In the genomic region with DNA sequence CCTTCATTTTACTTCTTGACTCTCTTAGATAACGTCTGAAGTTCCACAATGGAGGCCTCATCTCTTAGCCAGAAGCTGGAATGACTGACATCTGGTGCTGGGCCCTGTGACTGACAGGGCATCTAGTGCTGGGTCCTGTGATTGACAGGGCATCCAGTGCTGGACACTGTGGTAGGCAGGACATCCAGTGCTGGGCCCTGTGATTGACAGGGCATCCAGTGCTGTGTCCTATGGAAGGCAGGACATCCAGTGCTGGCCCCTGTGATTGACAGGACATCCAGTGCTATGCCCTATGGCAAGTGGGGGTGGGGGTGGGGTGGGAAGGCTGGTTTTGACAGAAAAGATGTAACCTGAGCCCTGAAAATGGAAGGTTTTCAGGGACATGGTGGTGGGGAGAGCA, we compare ENCODE assay signal across 13 mouse cellular contexts. TPM values are rescaled to one million over a fixed set of nuclear protein-coding genes. Genes with fewer than 3 reads are reported as not detected.
DNase-seq lines count a peak whose midpoint lies in the region; ATAC-seq and TF ChIP-seq lines count a peak whose summit lies in the region.
"Had no signal": no experiment of that assay in that cellular context is flagged by ENCODE, and none has a peak within 500 bp of the region (broad histone marks: within the 10 kb centered on the region; RNA-seq: fewer than 3 reads in every experiment).

No protein-coding gene starts in this region.

- 88% methylated on average over 1 of the region's 1 CpGs for WGBS in hindbrain, embryonic 11.5 days
- WGBS in hindbrain, postnatal 0 days, result 77% methylated on average over 1 of the region's 1 CpGs
- WGBS in midbrain, embryonic 13.5 days, result 89% methylated on average over 1 of the region's 1 CpGs
- WGBS in midbrain, embryonic 15.5 days, result 89% methylated on average over 1 of the region's 1 CpGs
- 90% methylated on average over 1 of the region's 1 CpGs for WGBS in limb, embryonic 12.5 days
- WGBS in stomach, embryonic 15.5 days, result 88% methylated on average over 1 of the region's 1 CpGs

- no peak overlapping the region for H3K9ac ChIP-seq in hindbrain, embryonic 11.5 days (ENCODE audit: low read depth, low read length)
- H3K9ac ChIP-seq in hindbrain, postnatal 0 days (replicated peaks; ENCODE audit: low read length), result no peak overlapping the region
- H3K9ac ChIP-seq in midbrain, embryonic 13.5 days (replicated peaks), result no peak overlapping the region
- H3K9ac ChIP-seq in midbrain, embryonic 15.5 days, result no peak overlapping the region
- H3K9ac ChIP-seq in limb, embryonic 12.5 days (replicated peaks), result no peak overlapping the region
- H3K9ac ChIP-seq in stomach, embryonic 15.5 days, result no peak overlapping the region
- H3K9ac ChIP-seq: neural tube, embryonic 12.5 days had no signal

- H3K27me3 ChIP-seq in hindbrain, embryonic 11.5 days (ENCODE audit: control insufficient read depth, insufficient read depth, low read length), result no peaks in the 10 kb centered on the region
- H3K27me3 ChIP-seq in hindbrain, postnatal 0 days (ENCODE audit: insufficient read depth, low read length), result no peaks in the 10 kb centered on the region
- no peaks in the 10 kb centered on the region for H3K27me3 ChIP-seq in midbrain, embryonic 13.5 days
- no peaks in the 10 kb centered on the region for H3K27me3 ChIP-seq in midbrain, embryonic 15.5 days (replicated peaks)
- H3K27me3 ChIP-seq in limb, embryonic 12.5 days, result no peaks in the 10 kb centered on the region
- no peaks in the 10 kb centered on the region for H3K27me3 ChIP-seq in stomach, embryonic 15.5 days (replicated peaks)
- H3K27me3 ChIP-seq: neural tube, embryonic 12.5 days had no signal

- TF ChIP-seq CTCF in hindbrain, postnatal 0 days (IDR thresholded peaks at IDR 0.05; ENCODE audit: low read depth), result no peak

- H3K27ac ChIP-seq in hindbrain, embryonic 11.5 days (ENCODE audit: low read depth, low read length), result no peak overlapping the region
- no peak overlapping the region for H3K27ac ChIP-seq in hindbrain, postnatal 0 days
- no peak overlapping the region for H3K27ac ChIP-seq in midbrain, embryonic 13.5 days
- H3K27ac ChIP-seq in midbrain, embryonic 15.5 days, result no peak overlapping the region
- peak overlapping the region; percentile 71; the same call in 1 of the 2 replicates for H3K27ac ChIP-seq in limb, embryonic 12.5 days
- H3K27ac ChIP-seq in stomach, embryonic 15.5 days, result 0 out of 2 replicates have a peak overlapping the region, but pooled peaks have one; percentile 18
- H3K27ac ChIP-seq: neural tube, embryonic 12.5 days had no signal

- H3K36me3 ChIP-seq in hindbrain, embryonic 11.5 days (ENCODE audit: control insufficient read depth, insufficient read depth, low read length), result no peaks in the 10 kb centered on the region
- no peaks in the 10 kb centered on the region for H3K36me3 ChIP-seq in hindbrain, postnatal 0 days (ENCODE audit: insufficient read depth, low read length)
- H3K36me3 ChIP-seq in midbrain, embryonic 13.5 days, result no peaks in the 10 kb centered on the region
- no peaks in the 10 kb centered on the region for H3K36me3 ChIP-seq in midbrain, embryonic 15.5 days (replicated peaks)
- no peaks in the 10 kb centered on the region for H3K36me3 ChIP-seq in limb, embryonic 12.5 days
- no peaks in the 10 kb centered on the region for H3K36me3 ChIP-seq in stomach, embryonic 15.5 days
- H3K36me3 ChIP-seq: neural tube, embryonic 12.5 days had no signal

- H3K4me2 ChIP-seq in hindbrain, embryonic 11.5 days (replicated peaks; ENCODE audit: low read depth, low read length), result no peak overlapping the region
- no peak overlapping the region for H3K4me2 ChIP-seq in hindbrain, postnatal 0 days (ENCODE audit: low read depth, low read length)
- no peak overlapping the region for H3K4me2 ChIP-seq in midbrain, embryonic 13.5 days (replicated peaks)
- no peak overlapping the region for H3K4me2 ChIP-seq in midbrain, embryonic 15.5 days
- H3K4me2 ChIP-seq in limb, embryonic 12.5 days, result no peak overlapping the region
- H3K4me2 ChIP-seq in stomach, embryonic 15.5 days, result no peak overlapping the region
- H3K4me2 ChIP-seq: neural tube, embryonic 12.5 days had no signal

- 0 out of 2 replicates have a peak, but pooled peaks have one; percentile 38 for ATAC-seq in hindbrain, embryonic 11.5 days (ENCODE audit: low FRiP score)
- ATAC-seq in hindbrain, postnatal 0 days, result no peak
- ATAC-seq in midbrain, embryonic 13.5 days, result peak; percentile 65; the same call in 1 of the 2 replicates
- no peak for ATAC-seq in midbrain, embryonic 15.5 days (replicated peaks)
- peak; percentile 45; the same call in 1 of the 2 replicates for ATAC-seq in limb, embryonic 12.5 days (ENCODE audit: insufficient number of reproducible peaks, insufficient read depth, low FRiP score, low TSS enrichment, low read depth)
- ATAC-seq in stomach, embryonic 15.5 days (ENCODE audit: insufficient read depth, low FRiP score, low read depth), result no peak
- ATAC-seq in erythroblast, adult 5-6 weeks (replicated peaks; ENCODE audit: low FRiP score, poor library complexity, severe bottlenecking), result no peak

- no peak overlapping the region for H3K4me3 ChIP-seq in hindbrain, embryonic 11.5 days (ENCODE audit: low read depth, low read length)
- no peak overlapping the region for H3K4me3 ChIP-seq in hindbrain, postnatal 0 days (ENCODE audit: low read length)
- H3K4me3 ChIP-seq in midbrain, embryonic 13.5 days (replicated peaks), result no peak overlapping the region
- no peak overlapping the region for H3K4me3 ChIP-seq in midbrain, embryonic 15.5 days
- H3K4me3 ChIP-seq in limb, embryonic 12.5 days (replicated peaks), result no peak overlapping the region
- no peak overlapping the region for H3K4me3 ChIP-seq in stomach, embryonic 15.5 days (replicated peaks)
- H3K4me3 ChIP-seq: neural tube, embryonic 12.5 days had no signal

- no peak for DNase-seq in hindbrain, embryonic 11.5 days (ENCODE audit: low spot score)
- no peak for DNase-seq in hindbrain, postnatal 0 days (ENCODE audit: low spot score)
- DNase-seq in embryo, embryonic 10 days (ENCODE audit: low spot score), result no peak
- DNase-seq: adrenal gland, postnatal 14 days; cerebellum, postnatal 10 days; kidney, adult 2 months; thymus, postnatal 25 days had no signal

- H3K9me3 ChIP-seq in hindbrain, embryonic 11.5 days (ENCODE audit: control insufficient read depth, low read length), result no peaks in the 10 kb centered on the region
- no peaks in the 10 kb centered on the region for H3K9me3 ChIP-seq in hindbrain, postnatal 0 days (ENCODE audit: low read length)
- no peaks in the 10 kb centered on the region for H3K9me3 ChIP-seq in midbrain, embryonic 13.5 days
- H3K9me3 ChIP-seq in midbrain, embryonic 15.5 days, result no peaks in the 10 kb centered on the region
- H3K9me3 ChIP-seq in limb, embryonic 12.5 days, result no peaks in the 10 kb centered on the region
- H3K9me3 ChIP-seq in stomach, embryonic 15.5 days, result no peaks in the 10 kb centered on the region
- H3K9me3 ChIP-seq: neural tube, embryonic 12.5 days had no signal

- no peaks in the 10 kb centered on the region for H3K4me1 ChIP-seq in hindbrain, embryonic 11.5 days (replicated peaks; ENCODE audit: control insufficient read depth, insufficient read depth, low read length)
- H3K4me1 ChIP-seq in hindbrain, postnatal 0 days (ENCODE audit: insufficient read depth, low read length), result no peaks in the 10 kb centered on the region
- H3K4me1 ChIP-seq in midbrain, embryonic 13.5 days (replicated peaks), result peaks cover 16% of the 10 kb centered on the region; the same call in 1 of the 2 replicates
- H3K4me1 ChIP-seq in midbrain, embryonic 15.5 days, result peaks cover 5% of the 10 kb centered on the region; the same call in 1 of the 2 replicates
- H3K4me1 ChIP-seq in limb, embryonic 12.5 days (replicated peaks), result peaks cover 33% of the 10 kb centered on the region
- H3K4me1 ChIP-seq in stomach, embryonic 15.5 days, result 0 out of 2 replicates have a peak, but pooled peaks cover 5% of the 10 kb centered on the region

RNA-seq across cellular contexts. Expression of gene Lmo2, which starts 52.1 kb away (rescaled TPM):
- 21.3 and 23.9 TPM in 2 replicates for polyA plus RNA-seq in hindbrain, embryonic 11.5 days (2014; fragmentation: Nextera tagmentation; extraction: Ambion mirVana)
- 25.7 and 28.0 TPM in 2 replicates for total RNA-seq in hindbrain, postnatal 0 days (2014; rRNA removed)
- 31.2 TPM in 2 replicates for polyA plus RNA-seq in hindbrain, postnatal 0 days (2015; fragmentation: Nextera tagmentation; extraction: Ambion mirVana)
- polyA plus RNA-seq in midbrain, embryonic 13.5 days (2015; fragmentation: Nextera tagmentation; extraction: Ambion mirVana), result 25.8 and 28.7 TPM in 2 replicates
- 32.0 and 33.6 TPM in 2 replicates for polyA plus RNA-seq in midbrain, embryonic 15.5 days (2015; fragmentation: Nextera tagmentation; extraction: Ambion mirVana)
- polyA plus RNA-seq in limb, embryonic 12.5 days (2016; fragmentation: Nextera tagmentation; extraction: Ambion mirVana), result 20.0 and 22.6 TPM in 2 replicates
- polyA plus RNA-seq in stomach, embryonic 15.5 days (2015; fragmentation: Nextera tagmentation; extraction: Ambion mirVana), result 19.5 and 27.1 TPM in 2 replicates
- 827 TPM in 2 replicates for total RNA-seq in erythroblast, adult 5-6 weeks (2015; ENCODE audit: low replicate concordance)
- total RNA-seq in erythroblast, adult 5-6 weeks (2017; ENCODE audit: low replicate concordance), result 564 and 619 TPM in 2 replicates

Comparison
In these comparisons a context has a peak if more than half of its experiments do, and no peak if none do; other contexts are left out.
1. ATAC-seq: peak in hindbrain, embryonic 11.5 days (single experiment), midbrain, embryonic 13.5 days (single experiment) and limb, embryonic 12.5 days (single experiment); none in hindbrain, postnatal 0 days (single experiment), midbrain, embryonic 15.5 days (single experiment), stomach, embryonic 15.5 days (single experiment) and erythroblast, adult 5-6 weeks (single experiment).
2. H3K27ac ChIP-seq: peak in limb, embryonic 12.5 days (single experiment) and stomach, embryonic 15.5 days (single experiment); none in hindbrain, embryonic 11.5 days (single experiment), hindbrain, postnatal 0 days (single experiment), midbrain, embryonic 13.5 days (single experiment) and midbrain, embryonic 15.5 days (single experiment).